Mouse (Mus musculus) neural tube, embryonic 14.5 days (tissue): ENCODE measurements around the gene Smox. TPM values are rescaled to one million over a fixed set of nuclear protein-coding genes. Genes with fewer than 3 reads are reported as not detected.

Experiments
- ATAC-seq: fragments of 200-750 bp; cut with Nextera tagmentation; 2 replicates; pipeline ENCODE4 v1.8.0; 2017; ENCODE audit warnings: low read depth, mild to moderate bottlenecking, moderate TSS enrichment, moderate library complexity
- H3K27ac ChIP-seq: fragments of 300-500 bp; sonication (generic); 2 replicates; pipeline ENCODE4 v1.5.1; 2014; ENCODE audit warnings: low read depth, mild to moderate bottlenecking, control low read depth, low read length, moderate library complexity, mixed read lengths
- H3K27me3 ChIP-seq: fragments of 300-500 bp; sonication (generic); 2 replicates; pipeline ENCODE4 v1.6.1; 2014; ENCODE audit warnings: low read length; ENCODE audit not compliant: control insufficient read depth, insufficient read depth
- H3K36me3 ChIP-seq: fragments of 300-500 bp; sonication (generic); 2 replicates; pipeline ENCODE4 v1.6.1; 2014; ENCODE audit warnings: low read length, mixed read lengths; ENCODE audit not compliant: control insufficient read depth, insufficient read depth
- H3K4me1 ChIP-seq: fragments of 300-500 bp; sonication (generic); 2 replicates; pipeline ENCODE4 v1.6.1; 2014; ENCODE audit warnings: low read length; ENCODE audit not compliant: control insufficient read depth, insufficient read depth
- H3K4me2 ChIP-seq: fragments of 300-500 bp; sonication (generic); 2 replicates; pipeline ENCODE4 v1.6.1; 2014; ENCODE audit warnings: mild to moderate bottlenecking, low read depth, low read length, control low read depth
- H3K4me3 ChIP-seq: fragments of 300-500 bp; sonication (generic); 2 replicates; pipeline ENCODE4 v1.5.1; 2014; ENCODE audit warnings: low read depth, low read length, control low read depth, mixed read lengths
- H3K9ac ChIP-seq: fragments of 300-500 bp; sonication (generic); replicated peaks from 2 replicates; pipeline ENCODE4 v1.6.1; 2014; ENCODE audit warnings: low read depth, mild to moderate bottlenecking, control low read depth, low read length, mixed read lengths
- H3K9me3 ChIP-seq: fragments of 300-500 bp; sonication (generic); 2 replicates; pipeline ENCODE4 v1.6.1; 2016; ENCODE audit warnings: low read length; ENCODE audit not compliant: control insufficient read depth
- WGBS: fragments of 180-500 bp; shearing (Covaris S2); extraction: QIAGEN DNeasy Blood & Tissue Kit; methylation state at CpG from one replicate; pipeline ENCODE4 v1.1.7; 2014; 5-methylcytosine and 5-hydroxymethylcytosine counted together
- polyA plus RNA-seq: library from polyadenylated mRNA; unstranded; fragments of >200 nt; fragmentation: Nextera tagmentation; extraction: Ambion mirVana; gene quantifications from 2 replicates; pipeline ENCODE4 v1.2.1, GENCODE M21; 2014

Gene Smox
- polyA plus RNA-seq, 1 experiment from 2014 or later = 28.9 TPM

DNA sequence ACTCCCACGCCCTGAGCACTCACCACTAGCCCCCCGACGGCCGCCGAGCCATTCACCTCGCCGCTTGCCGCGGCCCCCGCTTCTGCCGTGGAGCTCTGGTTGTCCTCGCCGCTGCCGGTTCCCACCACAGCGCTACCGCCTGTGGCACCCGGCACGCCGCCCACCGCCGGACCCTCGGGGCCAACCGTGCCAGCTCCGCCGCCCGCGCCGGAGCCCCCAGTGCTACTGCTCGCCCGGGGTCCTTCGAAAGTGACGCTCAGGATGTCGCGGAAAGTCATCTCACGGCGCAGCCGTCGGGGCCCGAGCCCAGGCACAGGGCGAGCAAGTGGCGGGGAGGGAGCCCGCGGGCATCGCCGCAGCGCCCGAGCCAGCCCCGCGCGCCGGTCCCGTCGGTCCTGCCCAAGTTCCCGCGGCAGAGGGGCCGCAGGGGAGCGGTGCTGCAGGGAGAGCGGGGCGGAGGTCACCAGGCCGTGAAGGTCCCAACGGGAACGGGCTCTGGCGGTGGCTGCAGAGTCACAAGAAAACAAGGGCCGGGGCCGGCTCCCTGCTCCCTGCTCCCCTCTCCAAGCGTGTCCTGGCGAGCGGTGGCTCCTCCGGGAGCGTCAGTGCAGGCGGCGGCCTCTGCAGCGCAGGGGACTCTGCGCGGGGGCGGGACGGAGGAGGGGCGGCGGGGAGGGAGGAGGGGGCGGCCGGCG, 70.7 kb downstream of the Smox start, which contains the start of gene Adra1d:
Adra1d (minus strand) TSS at position 393 of the 695 bp plus-strand sequence.
- H3K36me3 ChIP-seq = no peaks in the 10 kb centered on the region
- no peaks in the 10 kb centered on the region for H3K9me3 ChIP-seq
- H3K4me2 ChIP-seq = peak within 1 kb of the TSS; percentile 70
- no peak within 1 kb of the TSS for H3K27ac ChIP-seq
- ATAC-seq = peak; percentile 67
- peaks cover 9% of the 10 kb centered on the region; the same call in 1 of the 2 replicates for H3K4me1 ChIP-seq
- peak within 1 kb of the TSS; percentile 37 for H3K4me3 ChIP-seq
- H3K27me3 ChIP-seq = peaks cover 48% of the 10 kb centered on the region
- under 1% methylated on average over 54 of the region's 82 CpGs for WGBS
- H3K9ac ChIP-seq = peak within 1 kb of the TSS; percentile 41

DNA sequence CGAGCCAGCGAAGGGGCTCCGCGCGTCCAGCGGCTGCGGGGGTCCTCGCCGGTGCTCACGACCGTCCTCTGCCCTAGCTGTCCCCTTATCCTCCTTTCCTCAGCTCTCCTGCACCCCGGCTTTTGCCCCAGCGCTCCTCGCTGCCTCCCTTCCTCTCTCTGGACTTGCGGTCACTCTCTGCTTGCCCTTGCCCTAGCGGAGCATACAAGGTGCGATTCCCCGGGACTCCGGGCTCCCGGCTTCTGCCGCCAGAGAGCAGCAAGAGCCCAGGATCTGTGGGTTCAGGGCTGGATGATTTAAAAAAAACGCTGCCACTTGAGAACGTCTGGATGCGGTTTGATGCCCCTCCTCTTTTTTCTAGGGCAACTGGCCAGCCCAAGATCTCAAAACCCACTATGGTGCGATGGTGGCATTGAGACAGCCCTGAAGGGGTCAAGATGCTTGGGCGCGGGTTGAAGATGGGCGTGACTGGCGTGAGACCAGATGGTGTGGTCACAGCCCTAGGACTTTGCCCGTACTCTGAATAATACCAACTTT, 71.4 kb downstream of the Smox start:
- WGBS = 1% methylated on average over 19 of the region's 30 CpGs
- Histone ChIP-seq H3K4me1 (peaks cover 9% of the 10 kb centered on the region; the same call in 1 of the 2 replicates), H3K27me3 (peaks cover 48% of the 10 kb centered on the region), H3K27ac (no peak overlapping the region), H3K4me2 (peak overlapping the region; percentile 70), H3K9ac (peak overlapping the region; percentile 41), H3K36me3 (no peaks in the 10 kb centered on the region), H3K4me3 (peak overlapping the region; percentile 37), H3K9me3 (no peaks in the 10 kb centered on the region)
- ATAC-seq = peak; percentile 68

Other genes starting within 250 kb of the Smox start
- 28.7 and 32.2 TPM in 2 replicates for gene Pank2, start 229.0 kb upstream of the Smox start, polyA plus RNA-seq
- 18.4 and 19.0 TPM in 2 replicates for gene Rnf24, start 138.6 kb upstream of the Smox start, polyA plus RNA-seq
- 0.17 and 0.18 TPM in 2 replicates for gene Adra1d, start 70.8 kb downstream of the Smox start, polyA plus RNA-seq